Mouse (Mus musculus) macrophage (primary cell): ENCODE results near the gene Pnpla2. TPM values are rescaled to one million over a fixed set of nuclear protein-coding genes. Genes with fewer than 3 reads are reported as not detected.

Experiments
- H3K27ac ChIP-seq: fragments of 350-480 bp; formaldehyde crosslinking; 2 replicates; pipeline ENCODE4 v1.9.0; 2021
- H3K36me3 ChIP-seq: fragments of 350-480 bp; formaldehyde crosslinking; 2 replicates; pipeline ENCODE4 v1.9.0; 2021; ENCODE audit errors: inconsistent target
- H3K4me3 ChIP-seq: fragments of 350-480 bp; formaldehyde crosslinking; 2 replicates; pipeline ENCODE4 v1.9.0; 2021; ENCODE audit errors: inconsistent target
- H3K79me2 ChIP-seq: fragments of 350-480 bp; formaldehyde crosslinking; 2 replicates; pipeline ENCODE4 v1.9.0; 2021; ENCODE audit errors: inconsistent target
- WGBS: methylation state at CpG from one replicate; pipeline ENCODE4 v1.1.7; 2026; ENCODE audit warnings: inconsistent platforms; ENCODE audit not compliant: missing documents; 5-methylcytosine and 5-hydroxymethylcytosine counted together
- polyA plus RNA-seq: library from polyadenylated mRNA; stranded (reverse); fragments of 250-400 nt; gene quantifications from 3 replicates; pipeline ENCODE4 v1.2.4, GENCODE M21; 2018; ENCODE audit warnings: inconsistent platforms

Gene Pnpla2
- polyA plus RNA-seq, 1 experiment from 2014 or later = 135 TPM

DNA sequence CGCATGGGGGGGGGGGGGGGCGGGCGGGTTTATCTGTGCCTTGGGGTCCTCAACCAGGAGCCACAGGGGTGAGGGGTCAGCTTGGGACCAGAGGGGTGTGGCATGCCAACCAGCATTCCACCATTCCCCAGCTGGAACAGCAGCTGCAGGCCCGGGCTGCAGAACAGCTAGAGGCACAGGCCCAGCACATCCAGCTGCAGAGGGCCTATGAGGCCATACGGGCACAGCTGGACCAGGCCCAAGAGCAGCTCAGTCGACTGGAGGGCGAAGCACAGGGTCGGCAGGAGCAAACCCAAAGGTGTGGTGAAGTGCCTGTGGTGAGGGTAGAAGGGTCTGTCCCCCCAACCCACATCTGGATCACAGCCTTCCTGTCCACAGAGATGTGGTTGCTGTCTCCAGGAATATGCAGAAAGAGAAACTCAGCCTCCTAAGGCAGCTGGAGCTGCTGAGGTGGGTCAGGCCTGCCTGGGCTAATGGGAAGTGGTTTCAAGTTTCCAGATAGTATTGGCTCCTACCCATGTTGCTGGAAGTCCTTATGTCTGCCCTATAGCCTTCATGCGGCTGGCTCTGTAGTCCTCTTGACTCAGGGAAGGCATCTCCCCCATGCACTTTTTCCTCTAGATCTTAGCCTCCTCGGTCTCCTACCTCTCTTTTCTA lies 10.5 kb downstream of the Pnpla2 start:
- 57% methylated on average over 9 of the region's 10 CpGs for WGBS
- Histone ChIP-seq H3K4me3 (peak overlapping the region; percentile 2; the same call in 1 of the 2 replicates), H3K27ac (peak overlapping the region; percentile 78), H3K79me2 (peaks cover 38% of the 10 kb centered on the region), H3K36me3 (peaks cover 6% of the 10 kb centered on the region; the same call in 1 of the 2 replicates)

- Histone ChIP-seq H3K4me3 (peak overlapping the region; percentile 2; the same call in 1 of the 2 replicates), H3K36me3 (peaks cover 9% of the 10 kb centered on the region; the same call in 1 of the 2 replicates), H3K79me2 (peaks cover 40% of the 10 kb centered on the region), H3K27ac (peak overlapping the region; percentile 78)
- WGBS = 31% methylated on average over 6 of the region's 7 CpGs
These were observed 11.0 kb downstream of the Pnpla2 start for GRCm38 (mm10) chr7:141466045-141466394.

DNA sequence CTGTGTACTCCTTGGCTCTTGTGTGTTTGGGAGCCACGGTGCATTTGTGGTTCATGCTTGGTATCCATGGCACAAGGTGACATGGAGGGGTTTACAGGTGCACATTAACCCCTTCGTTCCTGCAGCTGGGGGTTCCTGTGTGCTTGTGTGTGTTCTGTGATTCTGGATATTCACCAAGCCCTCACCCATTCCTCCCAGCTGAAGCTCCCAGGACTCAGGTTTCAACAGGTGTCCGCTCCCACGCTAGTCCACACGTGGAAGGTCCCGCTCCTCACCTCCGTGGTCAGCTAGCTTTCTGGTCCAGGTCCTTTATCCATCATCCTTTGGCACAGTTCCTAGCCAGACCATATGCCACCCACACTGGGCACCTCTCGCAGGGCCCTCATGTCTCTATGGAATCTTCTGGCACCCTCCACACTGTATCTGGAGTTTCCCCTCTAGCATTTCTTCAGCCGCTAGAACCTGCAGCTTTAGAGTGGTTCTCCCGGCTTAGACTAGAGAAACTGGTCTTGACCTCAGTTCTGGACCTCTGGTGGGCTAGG lies 11.7 kb downstream of the Pnpla2 start:
- peaks cover 12% of the 10 kb centered on the region; the same call in 1 of the 2 replicates for H3K36me3 ChIP-seq
- no peak overlapping the region; the same call in 1 of the 2 replicates for H3K4me3 ChIP-seq
- peak overlapping the region; percentile 78 for H3K27ac ChIP-seq
- WGBS = 76% methylated on average over 10 of the region's 10 CpGs
- H3K79me2 ChIP-seq = peaks cover 40% of the 10 kb centered on the region

DNA sequence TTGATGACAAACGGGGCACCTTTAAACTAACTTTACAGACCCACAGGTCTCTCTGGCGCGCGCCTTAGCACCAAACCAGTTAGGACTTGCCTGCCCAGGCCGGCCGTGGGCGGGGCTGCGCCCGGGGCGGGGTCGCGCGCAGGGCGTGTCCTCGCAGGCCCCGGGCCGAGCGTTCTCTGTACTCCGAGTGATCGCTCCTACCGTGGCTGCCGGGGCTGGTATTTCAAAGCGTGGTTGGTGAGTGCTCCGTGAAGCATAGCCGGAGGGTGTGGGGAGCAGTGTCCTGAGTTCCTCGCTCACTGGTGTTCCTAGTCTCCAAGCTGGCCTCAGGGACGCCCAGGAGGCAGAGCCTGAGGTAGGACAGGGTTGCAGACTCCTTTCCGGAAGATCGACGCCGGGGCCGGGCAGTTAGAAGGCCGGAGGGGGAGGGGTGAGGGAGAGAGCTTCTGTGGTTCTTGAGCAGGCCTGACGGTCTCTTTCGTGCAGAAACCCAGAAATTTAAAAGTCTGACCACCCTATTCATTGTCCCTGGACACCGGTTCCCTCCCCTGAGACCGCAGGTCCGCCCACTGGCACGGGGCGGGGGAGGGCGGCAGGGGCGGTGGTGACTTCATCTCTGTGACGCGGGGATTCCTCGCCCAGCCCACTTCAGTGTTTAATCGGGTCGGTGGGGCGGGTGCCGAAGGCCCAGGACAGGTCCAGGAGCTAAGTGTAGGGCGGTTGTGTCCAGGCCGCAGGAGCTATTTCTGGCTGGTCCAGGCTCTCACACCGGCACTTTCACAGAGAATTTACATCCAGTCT lies 12.4 kb downstream of the Pnpla2 start, which contains the start of gene Cd151:
TSS of gene Cd151 (plus strand) at position 163 of the 801 bp plus-strand sequence.
- H3K79me2 ChIP-seq = peaks cover 38% of the 10 kb centered on the region
- peaks cover 16% of the 10 kb centered on the region; the same call in 1 of the 2 replicates for H3K36me3 ChIP-seq
- peak within 1 kb of the TSS; percentile 92 for H3K4me3 ChIP-seq
- peak within 1 kb of the TSS; percentile 82 for H3K27ac ChIP-seq
- WGBS = 1% methylated on average over 46 of the region's 52 CpGs

DNA sequence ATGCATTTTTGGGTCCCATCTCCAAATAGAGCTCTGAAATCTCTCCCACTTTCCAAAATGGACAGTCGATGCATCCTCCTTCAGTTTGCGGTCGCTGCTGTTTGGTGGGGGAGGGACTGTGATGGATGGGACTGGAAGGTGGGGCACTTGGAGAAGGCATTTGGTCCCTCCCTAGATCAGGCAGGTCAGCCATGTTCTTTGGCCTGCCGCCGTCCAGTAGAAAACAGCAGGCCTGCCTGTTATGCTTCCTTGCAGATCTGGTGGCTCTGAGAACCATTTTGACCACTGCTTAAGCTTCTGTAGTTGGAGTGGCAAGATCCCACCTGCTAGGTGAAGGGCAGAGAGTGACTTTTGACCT lies 13.1 kb downstream of the Pnpla2 start:
- Histone ChIP-seq H3K27ac (peak overlapping the region; percentile 82), H3K36me3 (peaks cover 17% of the 10 kb centered on the region; the same call in 1 of the 2 replicates)
- WGBS = 36% methylated on average over 5 of the region's 5 CpGs

GRCm38 (mm10) chr7:141468522-141469211 lies 13.7 kb downstream of the Pnpla2 start:
- peak overlapping the region; percentile 82 for H3K27ac ChIP-seq
- H3K4me3 ChIP-seq = peak overlapping the region; percentile 92
- peaks cover 50% of the 10 kb centered on the region for H3K79me2 ChIP-seq
- peaks cover 17% of the 10 kb centered on the region; the same call in 1 of the 2 replicates for H3K36me3 ChIP-seq
- WGBS = 4% methylated on average over 8 of the region's 8 CpGs

More for the DNA sequence above, 13.1 kb downstream of the Pnpla2 start:
- peak overlapping the region; percentile 92 for H3K4me3 ChIP-seq
- peaks cover 44% of the 10 kb centered on the region for H3K79me2 ChIP-seq

DNA sequence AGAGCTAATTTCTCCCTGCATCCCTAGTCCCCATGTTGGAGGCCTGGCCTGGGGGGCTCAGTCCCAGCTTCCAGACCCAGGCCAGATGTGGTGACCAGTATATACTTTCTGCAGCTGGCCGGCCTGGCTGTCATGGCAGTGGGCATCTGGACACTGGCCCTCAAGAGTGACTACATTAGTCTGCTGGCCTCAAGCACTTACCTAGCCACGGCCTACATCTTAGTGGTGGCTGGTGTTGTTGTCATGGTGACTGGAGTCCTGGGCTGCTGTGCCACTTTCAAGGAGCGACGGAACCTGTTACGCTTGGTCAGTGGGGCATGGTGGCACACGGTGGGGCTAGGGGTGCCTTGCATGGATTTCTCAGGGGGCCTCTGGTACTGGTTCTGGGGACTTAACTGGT lies 14.4 kb downstream of the Pnpla2 start:
- peaks cover 56% of the 10 kb centered on the region for H3K79me2 ChIP-seq
- 97% methylated on average over 6 of the region's 6 CpGs for WGBS
- peaks cover 17% of the 10 kb centered on the region; the same call in 1 of the 2 replicates for H3K36me3 ChIP-seq
- H3K27ac ChIP-seq = peak overlapping the region; percentile 82
- peak overlapping the region; percentile 92 for H3K4me3 ChIP-seq

- WGBS = 94% methylated on average over 17 of the region's 18 CpGs
- Histone ChIP-seq H3K79me2 (peaks cover 62% of the 10 kb centered on the region), H3K4me3 (no peak overlapping the region), H3K27ac (no peak overlapping the region; the same call in 1 of the 2 replicates), H3K36me3 (peaks cover 17% of the 10 kb centered on the region; the same call in 1 of the 2 replicates)
These were observed 15.1 kb downstream of the Pnpla2 start for GRCm38 (mm10) chr7:141469901-141470636.

DNA sequence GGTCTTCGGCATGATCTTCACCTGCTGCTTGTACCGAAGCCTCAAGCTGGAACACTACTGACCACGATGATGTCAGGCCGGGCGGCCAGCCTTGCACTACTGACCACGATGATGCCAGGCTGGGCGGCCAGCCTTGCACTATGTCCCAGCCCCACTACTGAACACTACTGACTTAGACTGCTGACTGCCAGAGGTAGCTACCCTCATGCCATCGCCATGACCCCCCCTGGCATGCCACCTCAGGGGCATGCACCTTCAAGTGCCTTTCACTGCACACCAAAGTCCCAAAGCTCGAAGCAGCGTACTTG lies 15.6 kb downstream of the Pnpla2 start:
- H3K4me3 ChIP-seq = no peak overlapping the region
- no peak overlapping the region for H3K27ac ChIP-seq
- peaks cover 17% of the 10 kb centered on the region; the same call in 1 of the 2 replicates for H3K36me3 ChIP-seq
- H3K79me2 ChIP-seq = peaks cover 62% of the 10 kb centered on the region
- WGBS = 89% methylated on average over 8 of the region's 10 CpGs

- Histone ChIP-seq H3K79me2 (peaks cover 63% of the 10 kb centered on the region), H3K36me3 (peaks cover 17% of the 10 kb centered on the region; the same call in 1 of the 2 replicates), H3K4me3 (no peak overlapping the region), H3K27ac (no peak overlapping the region)
- whole genome bisulfite sequencing = 100% methylated on average over 1 of the region's 1 CpGs
These were observed 16.2 kb downstream of the Pnpla2 start for GRCm38 (mm10) chr7:141471236-141471635.

DNA sequence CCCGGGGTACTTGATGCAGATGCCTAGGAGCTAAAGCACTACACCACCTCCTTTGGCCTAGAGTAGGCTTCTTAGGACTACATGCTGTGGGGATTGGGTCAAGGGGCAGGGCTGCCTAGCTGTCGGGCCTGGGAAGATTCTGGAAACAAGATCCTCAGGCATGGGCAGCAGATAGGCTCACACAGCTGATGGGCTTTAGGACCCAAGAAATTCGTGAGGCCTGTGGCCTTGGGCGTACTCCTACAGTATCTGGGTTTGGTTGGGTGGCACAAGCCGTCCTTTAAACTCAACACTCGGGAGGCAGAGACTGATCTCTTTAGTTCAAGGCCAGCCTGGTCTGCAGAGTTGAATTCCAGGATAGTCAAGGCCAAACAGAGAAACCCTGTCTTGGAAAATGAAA lies 17.2 kb downstream of the Pnpla2 start:
- no peak overlapping the region for H3K27ac ChIP-seq
- WGBS = 89% methylated on average over 6 of the region's 6 CpGs
- no peak overlapping the region for H3K4me3 ChIP-seq
- peaks cover 17% of the 10 kb centered on the region; the same call in 1 of the 2 replicates for H3K36me3 ChIP-seq
- H3K79me2 ChIP-seq = peaks cover 73% of the 10 kb centered on the region

GRCm38 (mm10) chr7:141472763-141473162 lies 17.8 kb downstream of the Pnpla2 start:
- Histone ChIP-seq H3K36me3 (peaks cover 17% of the 10 kb centered on the region; the same call in 1 of the 2 replicates), H3K79me2 (peaks cover 74% of the 10 kb centered on the region), H3K4me3 (no peak overlapping the region), H3K27ac (no peak overlapping the region)
- 90% methylated on average over 6 of the region's 6 CpGs for WGBS

DNA sequence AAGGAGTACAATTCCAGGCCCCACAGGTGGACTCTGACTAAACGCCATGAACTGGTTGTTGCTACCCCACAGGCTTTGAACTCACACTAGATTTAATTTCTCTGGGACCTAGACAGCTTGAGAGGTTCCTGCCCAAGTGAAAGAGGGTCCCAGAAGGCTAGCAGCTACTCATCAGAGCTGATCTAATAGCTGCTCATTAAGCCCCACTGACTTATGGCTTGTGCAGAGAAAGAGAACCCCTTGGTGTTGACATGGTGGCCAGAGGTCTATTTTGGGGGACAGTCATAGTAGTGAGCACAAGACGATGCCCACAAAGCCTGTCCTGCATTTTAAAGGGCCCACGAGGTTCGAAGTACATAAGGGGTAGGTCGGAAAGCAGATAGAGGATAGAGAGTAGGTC lies 19.2 kb downstream of the Pnpla2 start:
- H3K79me2 ChIP-seq = peaks cover 72% of the 10 kb centered on the region
- H3K36me3 ChIP-seq = peaks cover 17% of the 10 kb centered on the region; the same call in 1 of the 2 replicates
- peak overlapping the region; percentile 91 for H3K4me3 ChIP-seq
- 8% methylated on average over 5 of the region's 5 CpGs for WGBS
- no peak overlapping the region for H3K27ac ChIP-seq
